Mouse (Mus musculus) retina, adult 2 months (tissue): ENCODE results near the gene Coa3.
"Not testable (repeated sequence)": the region's sequence is repeated elsewhere in the genome, so short reads cannot be mapped to it uniquely, and the experiment has no call there.

Source experiments
- DNase-seq: peaks from one replicate; pipeline ENCODE4 v3.0.0-alpha.2; 2012; ENCODE audit warnings: low read depth, low spot score

Gene Coa3

GRCm38 (mm10) chr11:101278223-101279192, at the start of gene Coa3, which contains the start of gene Cntd1:
Coa3 (minus strand) TSS chr11:101279114.
Cntd1 (plus strand) TSS chr11:101279012.
- peak; percentile 67 for DNase-seq

GRCm38 (mm10) chr11:101327311-101327710, 48.4 kb upstream of the Coa3 start:
- no peak for DNase-seq

GRCm38 (mm10) chr11:101326147-101326546, 47.2 kb upstream of the Coa3 start:
- DNase-seq = no peak

GRCm38 (mm10) chr11:101325201-101325600, 46.3 kb upstream of the Coa3 start:
- not testable (repeated sequence) for DNase-seq

GRCm38 (mm10) chr11:101324763-101325162, 45.8 kb upstream of the Coa3 start, which contains the start of gene Aoc2:
Aoc2 (plus strand) TSS chr11:101325063.
- no peak for DNase-seq

GRCm38 (mm10) chr11:101323609-101324008, 44.7 kb upstream of the Coa3 start:
- DNase-seq = no peak

- DNase-seq = no peak
Measured at GRCm38 (mm10) chr11:101316501-101316917, 37.6 kb upstream of the Coa3 start.

GRCm38 (mm10) chr11:101315665-101316500, 37.0 kb upstream of the Coa3 start, which contains the start of gene Psme3:
Psme3 (plus strand) TSS chr11:101316213.
- peak; percentile 88 for DNase-seq

GRCm38 (mm10) chr11:101315082-101315650, 36.3 kb upstream of the Coa3 start:
- no peak for DNase-seq

- no peak for DNase-seq
Measured at GRCm38 (mm10) chr11:101314567-101314966, 35.7 kb upstream of the Coa3 start.

GRCm38 (mm10) chr11:101312150-101312549, 33.2 kb upstream of the Coa3 start:
- DNase-seq = no peak

GRCm38 (mm10) chr11:101311083-101311482, 32.2 kb upstream of the Coa3 start:
- DNase-seq = no peak

GRCm38 (mm10) chr11:101307744-101308143, 28.8 kb upstream of the Coa3 start:
- no peak for DNase-seq

GRCm38 (mm10) chr11:101302004-101302798, 23.3 kb upstream of the Coa3 start, which contains the start of gene Becn1:
Becn1 (minus strand) TSS chr11:101302286.
- peak; percentile 89 for DNase-seq

GRCm38 (mm10) chr11:101301299-101302003, 22.5 kb upstream of the Coa3 start:
- no peak for DNase-seq

- DNase-seq = no peak
Measured at GRCm38 (mm10) chr11:101300881-101301280, 22.0 kb upstream of the Coa3 start.

GRCm38 (mm10) chr11:101295191-101295590, 16.3 kb upstream of the Coa3 start:
- no peak for DNase-seq

- DNase-seq = no peak
Measured at GRCm38 (mm10) chr11:101291231-101291630, 12.3 kb upstream of the Coa3 start.

GRCm38 (mm10) chr11:101287306-101287705, 8.4 kb upstream of the Coa3 start:
- no peak for DNase-seq

GRCm38 (mm10) chr11:101283805-101284204, 4.9 kb upstream of the Coa3 start:
- DNase-seq = no peak
